Mouse (Mus musculus) adrenal gland, adult 18-20 months (tissue): Measurements from ENCODE around the gene D3Ertd254e. TPM values are rescaled to one million over a fixed set of nuclear protein-coding genes. Genes with fewer than 3 reads are reported as not detected.
"Not testable (repeated sequence)": the region's sequence is repeated elsewhere in the genome, so short reads cannot be mapped to it uniquely, and the experiment has no call there.

Experiments used
- DNase-seq, 2 experiments: peaks; one replicate each; pipeline ENCODE4 v3.0.0; 2021 to 2022; ENCODE audit warnings: low spot score in 2 of 2
- long read RNA-seq, 2 experiments: library from polyadenylated mRNA; stranded (forward); transcript quantifications; one replicate each; pipeline ENCODE4 v2.0.0; 2021
- total RNA-seq, 2 experiments: library from RNA; stranded (reverse); gene quantifications; 1 replicate in 1 of 2; 2 replicates in 1 of 2; pipeline ENCODE4 v1.2.3; 2021

The D3Ertd254e gene
- 1 to 10 TPM; 5.8 to 7.4 TPM for total RNA-seq
- long read RNA-seq, experiment 1, full-length matches to known transcripts: 4 of 4 reads
- long read RNA-seq, experiment 1, partial matches to known transcripts: 0 of 4 reads
- long read RNA-seq, experiment 1, other reads (novel, unspliced or antisense): 0 of 4 reads
- long read RNA-seq, experiment 2, full-length matches to known transcripts: 6 of 7 reads
- long read RNA-seq, experiment 2, partial matches to known transcripts: 0 of 7 reads
- long read RNA-seq, experiment 2, other reads (novel, unspliced or antisense): 1 of 7 reads

GRCm38 (mm10) chr3:36150934-36151686 lies at the start of gene D3Ertd254e:
Gene D3Ertd254e (plus strand): TSS chr3:36151017.
- DNase-seq: peak; percentile 74 to 78

DNA sequence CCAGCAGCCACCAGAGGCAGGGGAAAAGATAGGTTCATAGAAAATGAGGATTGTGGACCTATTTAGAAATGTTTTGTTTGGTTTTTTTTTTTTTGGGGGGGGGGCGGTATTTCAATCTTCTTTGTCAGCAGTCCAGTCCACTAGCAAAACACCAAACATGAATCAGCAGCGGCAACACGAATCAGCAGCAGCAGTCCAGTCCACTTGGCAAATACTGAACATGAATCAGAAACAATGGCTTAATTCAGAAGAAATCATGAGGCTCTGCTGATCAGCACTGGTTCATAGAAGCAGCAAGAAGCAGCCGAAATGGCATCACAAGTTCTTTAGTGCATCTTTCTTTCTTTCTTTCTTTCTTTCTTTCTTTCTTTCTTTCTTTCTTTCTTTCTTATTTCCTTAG lies 34.7 kb upstream of the D3Ertd254e start:
- no peak for DNase-seq

DNA sequence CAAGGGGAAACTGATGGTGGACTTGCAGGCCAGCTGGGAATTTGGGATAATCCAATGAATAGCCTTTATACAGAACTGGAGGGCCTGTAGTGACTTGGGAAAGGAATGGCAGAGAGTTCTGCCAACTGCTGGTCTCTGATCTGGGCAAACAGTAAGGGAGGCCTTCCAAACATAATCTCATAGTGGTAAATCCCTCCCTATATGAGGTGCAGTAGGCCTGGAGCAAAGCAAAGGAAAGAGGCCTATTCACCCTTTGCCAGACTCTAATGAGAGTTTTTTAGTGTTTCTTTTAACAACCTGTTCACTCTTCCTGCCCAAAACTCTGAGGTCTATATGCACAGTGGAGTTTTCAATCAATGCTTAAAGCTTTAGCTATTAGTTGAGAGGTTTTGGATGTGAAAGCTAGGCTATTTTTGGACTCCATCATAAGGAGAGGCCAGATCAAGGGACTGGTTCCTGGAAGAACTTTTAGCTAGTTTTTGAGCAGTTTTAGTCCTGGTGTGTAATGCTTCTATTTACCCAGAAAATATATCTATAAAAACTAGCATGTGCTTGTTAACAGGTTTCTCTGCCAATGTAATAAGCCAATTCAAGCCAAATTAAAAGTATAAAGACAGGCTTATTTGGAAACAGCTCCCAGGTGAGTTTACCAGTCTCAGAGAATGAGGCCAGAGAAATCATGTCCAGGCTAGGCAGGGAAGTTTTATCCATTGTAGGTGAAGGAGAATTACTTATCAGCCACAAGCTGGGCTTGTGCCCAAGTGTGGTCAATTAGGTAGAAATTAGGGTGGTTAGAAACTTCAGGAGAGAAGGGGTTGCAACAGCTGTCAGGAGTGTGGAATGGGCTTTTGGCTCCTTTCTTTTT lies 30.9 kb upstream of the D3Ertd254e start:
- DNase-seq: no peak

GRCm38 (mm10) chr3:36126176-36126575 lies 24.6 kb upstream of the D3Ertd254e start:
- DNase-seq: not testable (repeated sequence)

DNA sequence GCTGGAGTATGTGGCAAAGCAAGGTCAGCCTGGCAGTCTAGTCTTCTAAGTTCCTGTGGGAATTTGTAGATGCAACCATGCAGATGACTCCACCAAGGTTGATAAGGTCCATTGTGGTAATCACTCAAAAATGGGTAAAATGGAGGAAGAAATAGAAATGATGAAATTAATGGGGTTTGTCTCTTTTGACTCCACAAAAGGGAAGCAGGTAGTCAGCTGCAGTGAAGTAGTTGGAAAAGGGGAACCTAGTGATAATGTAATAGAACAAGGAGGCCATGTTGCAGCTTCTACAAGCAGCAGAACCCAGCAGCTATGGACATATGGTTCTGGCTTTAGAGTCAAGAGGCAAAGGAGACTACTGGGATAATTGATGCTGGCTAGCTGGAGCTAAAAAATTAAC lies 14.7 kb upstream of the D3Ertd254e start:
- no peak for DNase-seq

GRCm38 (mm10) chr3:36137560-36137959 lies 13.3 kb upstream of the D3Ertd254e start:
- DNase-seq: peak in 1 of 2 experiments; percentile 13

GRCm38 (mm10) chr3:36138171-36138660 lies 12.6 kb upstream of the D3Ertd254e start:
- no peak for DNase-seq

GRCm38 (mm10) chr3:36138996-36139395 lies 11.8 kb upstream of the D3Ertd254e start:
- no peak for DNase-seq

GRCm38 (mm10) chr3:36150537-36150933 lies 282 bp upstream of the D3Ertd254e start:
- DNase-seq: no peak

GRCm38 (mm10) chr3:36155268-36155667 lies 4.5 kb downstream of the D3Ertd254e start:
- DNase-seq: no peak

DNA sequence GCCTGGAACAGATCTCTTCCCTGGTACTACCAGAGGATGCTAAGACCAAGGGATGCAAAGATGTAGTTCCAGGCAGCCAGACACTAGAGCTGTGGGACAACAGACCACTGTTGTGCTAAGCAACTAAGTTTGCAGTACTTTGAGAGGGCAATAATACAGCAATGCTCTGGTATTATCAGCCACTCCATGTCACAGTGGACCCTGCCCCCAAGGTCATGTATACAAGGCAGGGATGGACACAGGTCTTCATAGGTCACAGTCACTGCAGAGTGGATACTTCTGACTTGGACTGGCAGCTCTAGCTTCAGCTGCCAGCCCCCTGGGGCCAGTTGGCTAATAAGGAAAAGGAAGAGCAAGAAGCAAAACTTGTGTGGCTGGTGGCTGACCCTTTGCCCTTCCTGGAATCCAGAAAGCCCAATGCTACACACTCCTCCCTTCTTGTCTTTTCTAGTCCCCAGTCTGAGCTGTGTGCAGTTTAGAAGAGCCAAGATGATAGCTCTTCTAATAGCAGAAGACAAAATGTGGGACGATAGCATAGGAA lies 19.9 kb downstream of the D3Ertd254e start:
- DNase-seq: no peak

DNA sequence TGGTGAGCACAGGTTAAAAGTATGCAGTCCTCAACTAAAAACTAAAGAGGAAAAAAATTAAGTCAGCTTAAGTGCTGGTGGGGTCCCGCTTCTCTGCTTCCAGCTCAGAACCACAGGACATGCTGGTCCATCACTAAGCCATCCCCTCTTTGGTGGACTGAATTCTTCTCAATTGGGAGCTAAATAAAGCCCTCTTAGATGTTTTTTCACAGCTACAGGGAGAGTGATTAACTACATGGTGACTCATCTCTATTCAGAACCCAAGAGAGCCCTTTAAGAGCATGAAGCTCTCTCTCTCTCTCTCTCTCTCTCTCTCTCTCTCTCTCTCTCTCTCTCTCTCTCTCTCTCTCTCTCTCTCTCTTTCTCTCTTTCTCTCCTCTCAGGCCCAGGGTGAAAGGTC lies 20.5 kb downstream of the D3Ertd254e start:
- no peak for DNase-seq

DNA sequence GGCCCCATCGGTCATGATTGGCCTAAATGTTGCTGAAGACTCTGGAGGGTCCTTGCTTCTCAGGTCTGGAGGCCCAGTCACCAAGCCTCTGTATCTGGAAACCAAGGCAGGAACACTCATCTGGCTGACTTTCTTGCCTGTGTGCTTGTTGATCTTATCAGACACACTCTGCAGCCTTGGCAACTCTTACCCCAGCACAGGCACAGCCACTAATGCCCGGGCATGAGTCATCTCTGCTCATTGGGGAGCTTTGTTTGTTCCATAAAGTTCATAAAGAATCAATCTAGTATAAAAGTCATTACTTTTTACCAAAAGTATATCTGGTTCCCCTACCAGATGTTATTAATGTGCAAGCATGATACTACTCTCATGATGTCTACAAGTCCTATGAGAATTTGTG lies 22.9 kb downstream of the D3Ertd254e start:
- DNase-seq: no peak

DNA sequence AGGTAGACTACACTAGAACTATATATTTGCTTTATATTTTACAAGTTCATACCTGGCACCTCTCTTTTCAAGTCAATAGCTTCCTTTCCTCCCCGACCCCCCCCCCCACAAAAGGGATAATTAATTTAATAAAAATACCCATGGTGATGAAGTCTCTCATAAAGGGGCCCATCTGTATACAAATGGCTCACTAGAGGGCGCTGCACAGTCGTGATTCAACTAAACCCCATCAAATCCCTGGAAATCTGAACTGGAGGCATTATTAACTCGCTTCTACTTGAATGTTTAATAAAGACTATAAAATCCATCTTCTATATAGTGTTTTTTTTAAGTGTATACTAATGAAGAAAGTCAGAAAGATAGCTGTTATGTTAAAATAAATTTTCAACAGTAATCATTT lies 30.7 kb downstream of the D3Ertd254e start:
- DNase-seq: peak; percentile 35 to 47

- DNase-seq: no peak
Measured at GRCm38 (mm10) chr3:36186510-36186909, 35.7 kb downstream of the D3Ertd254e start.

- DNase-seq: peak in 1 of 2 experiments; percentile 15
Measured at GRCm38 (mm10) chr3:36189243-36189642, 38.4 kb downstream of the D3Ertd254e start.

- no peak for DNase-seq
Measured at GRCm38 (mm10) chr3:36201098-36201497, 50.3 kb downstream of the D3Ertd254e start.

DNA sequence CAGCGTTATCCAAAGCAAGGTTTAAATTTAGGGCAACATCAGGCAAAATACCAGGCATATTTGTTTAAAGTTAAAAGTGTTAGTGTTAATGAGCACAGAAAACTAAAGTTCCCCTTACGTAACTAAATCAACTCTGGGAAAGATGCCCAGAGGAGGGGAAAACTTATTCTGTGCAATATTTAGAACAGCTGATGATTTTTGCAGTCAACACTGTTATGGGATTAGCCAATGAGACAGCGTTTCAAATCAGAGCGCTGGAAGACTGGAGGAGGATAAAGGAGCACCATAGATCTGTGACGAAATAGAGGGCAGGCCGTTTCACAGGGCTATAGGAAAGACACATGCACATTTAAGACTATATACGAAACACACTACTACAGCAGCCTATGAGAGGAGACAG lies 52.1 kb downstream of the D3Ertd254e start:
- DNase-seq: no peak

DNA sequence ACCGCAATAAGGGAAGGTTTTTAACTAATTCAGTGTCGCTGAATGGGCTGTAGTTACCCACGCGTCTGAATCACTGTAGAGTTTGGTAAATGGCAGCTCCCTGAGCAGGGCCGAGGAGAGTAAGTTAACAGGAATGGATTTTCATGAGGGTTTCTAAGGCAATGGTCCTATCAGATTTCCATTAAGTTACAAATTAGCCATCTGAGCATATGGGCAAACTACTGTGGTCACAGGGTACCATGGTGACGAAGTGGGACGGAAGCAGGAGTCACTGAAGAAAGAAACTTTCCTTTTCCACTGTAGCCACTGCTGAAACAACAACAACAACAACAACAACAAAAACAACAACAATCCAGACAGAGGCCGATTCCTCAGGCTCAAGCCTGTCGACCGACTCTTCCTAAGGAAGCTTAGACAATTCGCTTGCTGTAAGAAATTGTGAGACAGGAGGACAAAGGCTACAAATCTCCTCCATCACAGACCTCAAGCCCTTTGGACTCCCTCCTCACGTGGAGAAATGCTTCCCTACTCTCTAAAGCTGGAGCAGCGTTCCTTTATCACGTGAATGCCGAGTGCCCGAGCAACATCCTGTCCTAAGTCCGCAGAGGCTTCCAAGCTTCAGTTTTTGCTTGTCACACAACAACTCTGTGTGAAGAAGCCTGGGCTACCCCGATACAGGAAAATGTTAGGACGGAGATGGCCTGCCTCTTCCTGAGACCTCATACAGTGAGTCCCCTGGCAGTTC lies 56.9 kb downstream of the D3Ertd254e start:
- no peak for DNase-seq
